Mouse (Mus musculus) embryonic facial prominence, embryonic 12.5 days (tissue): ENCODE measurements around the gene Ankef1. TPM values are rescaled to one million over a fixed set of nuclear protein-coding genes. Genes with fewer than 3 reads are reported as not detected.

Experiments used
- ATAC-seq: fragments of 200-750 bp; cut with Nextera tagmentation; 2 replicates; pipeline ENCODE4 v1.8.0; 2017; ENCODE audit not compliant: insufficient number of reproducible peaks, insufficient read depth, low FRiP score, low TSS enrichment
- H3K27ac ChIP-seq: fragments of 300-500 bp; sonication (generic); 2 replicates; pipeline ENCODE4 v1.5.1; 2016; ENCODE audit warnings: mild to moderate bottlenecking
- H3K27me3 ChIP-seq: fragments of 300-500 bp; sonication (generic); 2 replicates; pipeline ENCODE4 v1.6.1; 2016; ENCODE audit warnings: mild to moderate bottlenecking, moderate library complexity
- H3K36me3 ChIP-seq: fragments of 300-500 bp; sonication (generic); 2 replicates; pipeline ENCODE4 v1.6.1; 2016; ENCODE audit warnings: mild to moderate bottlenecking
- H3K4me1 ChIP-seq: fragments of 300-500 bp; sonication (generic); 2 replicates; pipeline ENCODE4 v1.6.1; 2016
- H3K4me2 ChIP-seq: fragments of 300-500 bp; sonication (generic); replicated peaks from 2 replicates; pipeline ENCODE4 v1.6.1; 2016; ENCODE audit warnings: mild to moderate bottlenecking, moderate library complexity
- H3K4me3 ChIP-seq: fragments of 300-500 bp; sonication (generic); 2 replicates; pipeline ENCODE4 v1.5.1; 2016; ENCODE audit warnings: mild to moderate bottlenecking
- H3K9ac ChIP-seq: fragments of 300-500 bp; sonication (generic); 2 replicates; pipeline ENCODE4 v1.6.1; 2016; ENCODE audit warnings: mild to moderate bottlenecking, moderate library complexity
- H3K9me3 ChIP-seq: fragments of 300-500 bp; sonication (generic); 2 replicates; pipeline ENCODE4 v1.6.1; 2016; ENCODE audit warnings: mild to moderate bottlenecking, moderate library complexity
- WGBS: fragments of 180-500 bp; shearing (Covaris S2); methylation state at CpG from one replicate; pipeline ENCODE4 v1.1.7; 2016; 5-methylcytosine and 5-hydroxymethylcytosine counted together
- polyA plus RNA-seq: library from polyadenylated mRNA; unstranded; fragments of >200 nt; fragmentation: Nextera tagmentation; extraction: Ambion mirVana; gene quantifications from 2 replicates; pipeline ENCODE4 v1.2.1, GENCODE M21; 2016

Gene Ankef1
- polyA plus RNA-seq, 1 experiment from 2014 or later: 0.77 TPM

- H3K9ac ChIP-seq: no peak overlapping the region
- H3K4me3 ChIP-seq: no peak overlapping the region
- H3K36me3 ChIP-seq: no peaks in the 10 kb centered on the region
- no peak for ATAC-seq
- no peaks in the 10 kb centered on the region for H3K4me1 ChIP-seq
- no peak overlapping the region for H3K4me2 ChIP-seq
- H3K27me3 ChIP-seq: no peaks in the 10 kb centered on the region
- 96% methylated on average over 5 of the region's 5 CpGs for WGBS
- H3K9me3 ChIP-seq: no peaks in the 10 kb centered on the region
- no peak overlapping the region for H3K27ac ChIP-seq
Observed at GRCm38 (mm10) chr2:136512802-136513201, 11.1 kb downstream of the Ankef1 start.

GRCm38 (mm10) chr2:136513806-136514205 lies 12.1 kb downstream of the Ankef1 start:
- H3K9me3 ChIP-seq: no peaks in the 10 kb centered on the region
- no peak overlapping the region for H3K4me3 ChIP-seq
- no peaks in the 10 kb centered on the region for H3K27me3 ChIP-seq
- H3K4me1 ChIP-seq: no peaks in the 10 kb centered on the region
- H3K36me3 ChIP-seq: no peaks in the 10 kb centered on the region
- WGBS: 57% methylated on average over 3 of the region's 3 CpGs
- no peak overlapping the region for H3K27ac ChIP-seq
- ATAC-seq: no peak
- no peak overlapping the region for H3K9ac ChIP-seq
- H3K4me2 ChIP-seq: no peak overlapping the region

GRCm38 (mm10) chr2:136515501-136515900 lies 13.8 kb downstream of the Ankef1 start:
- no peak overlapping the region for H3K27ac ChIP-seq
- no peaks in the 10 kb centered on the region for H3K27me3 ChIP-seq
- no peaks in the 10 kb centered on the region for H3K9me3 ChIP-seq
- 60% methylated on average over 2 of the region's 2 CpGs for WGBS
- H3K36me3 ChIP-seq: no peaks in the 10 kb centered on the region
- H3K4me2 ChIP-seq: no peak overlapping the region
- H3K4me3 ChIP-seq: no peak overlapping the region
- H3K4me1 ChIP-seq: no peaks in the 10 kb centered on the region
- no peak for ATAC-seq
- H3K9ac ChIP-seq: no peak overlapping the region

- ATAC-seq: no peak
- H3K9ac ChIP-seq: no peak overlapping the region
- H3K4me2 ChIP-seq: no peak overlapping the region
- no peaks in the 10 kb centered on the region for H3K9me3 ChIP-seq
- no peaks in the 10 kb centered on the region for H3K36me3 ChIP-seq
- no peak overlapping the region for H3K4me3 ChIP-seq
- H3K4me1 ChIP-seq: no peaks in the 10 kb centered on the region
- WGBS: 86% methylated on average over 7 of the region's 7 CpGs
- H3K27me3 ChIP-seq: no peaks in the 10 kb centered on the region
- no peak overlapping the region for H3K27ac ChIP-seq
Observed at GRCm38 (mm10) chr2:136528937-136529336, 27.2 kb downstream of the Ankef1 start.

GRCm38 (mm10) chr2:136532033-136532432 lies 30.3 kb downstream of the Ankef1 start:
- peak; percentile 97 for ATAC-seq
- no peaks in the 10 kb centered on the region for H3K27me3 ChIP-seq
- WGBS: under 1% methylated on average over 23 of the region's 23 CpGs
- H3K9me3 ChIP-seq: no peaks in the 10 kb centered on the region
- no peaks in the 10 kb centered on the region for H3K4me1 ChIP-seq
- peak overlapping the region; percentile 52 for H3K4me3 ChIP-seq
- H3K27ac ChIP-seq: no peak overlapping the region
- peak overlapping the region; percentile 54 for H3K9ac ChIP-seq
- no peaks in the 10 kb centered on the region for H3K36me3 ChIP-seq
- H3K4me2 ChIP-seq: peak overlapping the region; percentile 57

- H3K4me2 ChIP-seq: no peak overlapping the region
- no peaks in the 10 kb centered on the region for H3K4me1 ChIP-seq
- H3K9me3 ChIP-seq: no peaks in the 10 kb centered on the region
- H3K27ac ChIP-seq: no peak overlapping the region
- no peaks in the 10 kb centered on the region for H3K27me3 ChIP-seq
- no peak overlapping the region for H3K9ac ChIP-seq
- no peak for ATAC-seq
- 65% methylated on average over 5 of the region's 5 CpGs for WGBS
- H3K4me3 ChIP-seq: no peak overlapping the region
- no peaks in the 10 kb centered on the region for H3K36me3 ChIP-seq
Observed at GRCm38 (mm10) chr2:136558020-136558419, 56.3 kb downstream of the Ankef1 start.

GRCm38 (mm10) chr2:136562336-136562735 lies 60.6 kb downstream of the Ankef1 start:
- Histone ChIP-seq H3K4me3 (no peak overlapping the region), H3K27me3 (no peaks in the 10 kb centered on the region), H3K36me3 (no peaks in the 10 kb centered on the region), H3K4me2 (no peak overlapping the region), H3K9me3 (no peaks in the 10 kb centered on the region), H3K27ac (no peak overlapping the region), H3K9ac (no peak overlapping the region), H3K4me1 (no peaks in the 10 kb centered on the region)
- no peak for ATAC-seq
- 81% methylated on average over 1 of the region's 1 CpGs for WGBS

GRCm38 (mm10) chr2:136570856-136571255 lies 69.1 kb downstream of the Ankef1 start:
- Histone ChIP-seq H3K4me3 (no peak overlapping the region), H3K36me3 (no peaks in the 10 kb centered on the region), H3K9me3 (no peaks in the 10 kb centered on the region), H3K4me1 (no peaks in the 10 kb centered on the region), H3K9ac (no peak overlapping the region), H3K27me3 (no peaks in the 10 kb centered on the region), H3K27ac (no peak overlapping the region), H3K4me2 (no peak overlapping the region)
- 75% methylated on average over 2 of the region's 2 CpGs for WGBS
- no peak for ATAC-seq

- H3K9ac ChIP-seq: no peak overlapping the region
- no peaks in the 10 kb centered on the region for H3K36me3 ChIP-seq
- H3K27ac ChIP-seq: no peak overlapping the region
- H3K4me2 ChIP-seq: no peak overlapping the region
- H3K4me3 ChIP-seq: no peak overlapping the region
- H3K9me3 ChIP-seq: no peaks in the 10 kb centered on the region
- WGBS: 58% methylated on average over 2 of the region's 2 CpGs
- ATAC-seq: no peak
- H3K4me1 ChIP-seq: no peaks in the 10 kb centered on the region
- H3K27me3 ChIP-seq: no peaks in the 10 kb centered on the region
Observed at GRCm38 (mm10) chr2:136582762-136583161, 81.1 kb downstream of the Ankef1 start.

GRCm38 (mm10) chr2:136588811-136589210 lies 87.1 kb downstream of the Ankef1 start:
- Histone ChIP-seq H3K9ac (no peak overlapping the region), H3K36me3 (no peaks in the 10 kb centered on the region), H3K4me2 (no peak overlapping the region), H3K4me3 (no peak overlapping the region), H3K9me3 (no peaks in the 10 kb centered on the region), H3K27ac (no peak overlapping the region), H3K27me3 (no peaks in the 10 kb centered on the region), H3K4me1 (no peaks in the 10 kb centered on the region)
- no peak for ATAC-seq
- WGBS: 48% methylated on average over 2 of the region's 2 CpGs

GRCm38 (mm10) chr2:136596451-136596850 lies 94.7 kb downstream of the Ankef1 start:
- no peak overlapping the region for H3K9ac ChIP-seq
- no peak for ATAC-seq
- no peaks in the 10 kb centered on the region for H3K9me3 ChIP-seq
- WGBS: 25% methylated on average over 3 of the region's 3 CpGs
- no peaks in the 10 kb centered on the region for H3K27me3 ChIP-seq
- H3K4me1 ChIP-seq: no peaks in the 10 kb centered on the region
- H3K36me3 ChIP-seq: no peaks in the 10 kb centered on the region
- H3K27ac ChIP-seq: no peak overlapping the region
- no peak overlapping the region for H3K4me3 ChIP-seq
- no peak overlapping the region for H3K4me2 ChIP-seq

- Histone ChIP-seq H3K9me3 (no peaks in the 10 kb centered on the region), H3K4me1 (no peaks in the 10 kb centered on the region), H3K36me3 (no peaks in the 10 kb centered on the region), H3K4me2 (no peak overlapping the region), H3K27ac (no peak overlapping the region), H3K4me3 (no peak overlapping the region), H3K9ac (no peak overlapping the region), H3K27me3 (no peaks in the 10 kb centered on the region)
- WGBS: 82% methylated on average over 6 of the region's 6 CpGs
- no peak for ATAC-seq
Observed at GRCm38 (mm10) chr2:136598743-136599142, 97.0 kb downstream of the Ankef1 start.

GRCm38 (mm10) chr2:136600651-136601170 lies 99.0 kb downstream of the Ankef1 start:
- no peak overlapping the region for H3K27ac ChIP-seq
- ATAC-seq: no peak
- WGBS: 79% methylated on average over 5 of the region's 5 CpGs
- H3K4me2 ChIP-seq: no peak overlapping the region
- no peaks in the 10 kb centered on the region for H3K9me3 ChIP-seq
- no peaks in the 10 kb centered on the region for H3K36me3 ChIP-seq
- H3K27me3 ChIP-seq: no peaks in the 10 kb centered on the region
- no peak overlapping the region for H3K9ac ChIP-seq
- H3K4me3 ChIP-seq: no peak overlapping the region
- no peaks in the 10 kb centered on the region for H3K4me1 ChIP-seq
